Mouse (Mus musculus) kidney, embryonic 16.5 days (tissue): ENCODE measurements around the gene Tyw1. TPM values are rescaled to one million over a fixed set of nuclear protein-coding genes. Genes with fewer than 3 reads are reported as not detected.

Experiments
- ATAC-seq: fragments of 200-750 bp; cut with Nextera tagmentation; 2 replicates; pipeline ENCODE4 v1.8.0; 2017; ENCODE audit warnings: moderate TSS enrichment; ENCODE audit not compliant: low FRiP score, low TSS enrichment
- H3K27ac ChIP-seq: fragments of 300-500 bp; sonication (generic); 2 replicates; pipeline ENCODE4 v1.5.1; 2014; ENCODE audit warnings: low read length
- H3K27me3 ChIP-seq: fragments of 300-500 bp; sonication (generic); 2 replicates; pipeline ENCODE4 v1.6.1; 2014; ENCODE audit warnings: low read length, control low read depth, mixed read lengths; ENCODE audit not compliant: insufficient read depth
- H3K36me3 ChIP-seq: fragments of 300-500 bp; sonication (generic); 2 replicates; pipeline ENCODE4 v1.6.1; 2014; ENCODE audit warnings: low read length, control low read depth, mixed read lengths; ENCODE audit not compliant: insufficient read depth
- H3K4me1 ChIP-seq: fragments of 300-500 bp; sonication (generic); 2 replicates; pipeline ENCODE4 v1.6.1; 2014; ENCODE audit warnings: low read length, control low read depth, mixed read lengths; ENCODE audit not compliant: insufficient read depth
- H3K4me2 ChIP-seq: fragments of 300-500 bp; sonication (generic); replicated peaks from 2 replicates; pipeline ENCODE4 v1.6.1; 2014; ENCODE audit warnings: low read depth, low read length
- H3K4me3 ChIP-seq: fragments of 300-500 bp; sonication (generic); 2 replicates; pipeline ENCODE4 v1.5.1; 2014; ENCODE audit warnings: mild to moderate bottlenecking, low read length
- H3K9ac ChIP-seq: fragments of 300-500 bp; sonication (generic); replicated peaks from 2 replicates; pipeline ENCODE4 v1.6.1; 2014; ENCODE audit warnings: low read length
- H3K9me3 ChIP-seq: fragments of 300-500 bp; sonication (generic); 2 replicates; pipeline ENCODE4 v1.6.1; 2016; ENCODE audit warnings: low read length, control low read depth
- WGBS: fragments of 180-500 bp; shearing (Covaris S2); extraction: QIAGEN DNeasy Blood & Tissue Kit; methylation state at CpG from one replicate; pipeline ENCODE4 v1.1.7; 2014; 5-methylcytosine and 5-hydroxymethylcytosine counted together
- polyA plus RNA-seq: library from polyadenylated mRNA; unstranded; fragments of >200 nt; fragmentation: Nextera tagmentation; extraction: Ambion mirVana; gene quantifications from 2 replicates; pipeline ENCODE4 v1.2.1, GENCODE M21; 2015

The Tyw1 gene
- polyA plus RNA-seq, 1 experiment from 2014 or later, result 30.2 TPM

DNA sequence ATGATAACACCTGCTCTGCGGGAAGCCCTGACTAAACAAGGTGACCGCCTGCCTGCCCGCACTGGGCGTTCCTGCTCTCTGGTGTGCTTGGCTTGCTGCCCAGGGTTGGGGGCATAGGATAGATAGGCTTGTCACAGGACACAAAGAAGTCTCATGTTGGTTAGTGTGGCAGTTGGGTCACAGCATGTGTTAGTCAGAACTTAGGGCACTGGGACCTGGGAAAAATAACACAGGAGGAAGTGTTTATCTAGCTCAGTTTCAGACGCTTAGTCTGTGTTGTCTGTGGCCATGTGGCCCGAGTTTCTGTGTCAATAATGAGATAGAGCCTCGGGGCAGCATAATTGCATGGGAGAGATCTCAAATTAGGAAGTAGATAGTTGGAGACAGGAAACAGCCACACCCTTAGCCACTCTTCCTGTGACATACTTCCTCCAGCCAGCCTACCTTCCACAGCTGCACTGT, 22.6 kb downstream of the Tyw1 start:
- WGBS, result 85% methylated on average over 7 of the region's 7 CpGs
- no peak overlapping the region for H3K4me3 ChIP-seq
- H3K27ac ChIP-seq, result no peak overlapping the region
- H3K9me3 ChIP-seq, result no peaks in the 10 kb centered on the region
- no peaks in the 10 kb centered on the region for H3K4me1 ChIP-seq
- no peak overlapping the region for H3K4me2 ChIP-seq
- no peaks in the 10 kb centered on the region for H3K27me3 ChIP-seq
- H3K9ac ChIP-seq, result no peak overlapping the region
- no peak for ATAC-seq
- H3K36me3 ChIP-seq, result peaks cover 68% of the 10 kb centered on the region

DNA sequence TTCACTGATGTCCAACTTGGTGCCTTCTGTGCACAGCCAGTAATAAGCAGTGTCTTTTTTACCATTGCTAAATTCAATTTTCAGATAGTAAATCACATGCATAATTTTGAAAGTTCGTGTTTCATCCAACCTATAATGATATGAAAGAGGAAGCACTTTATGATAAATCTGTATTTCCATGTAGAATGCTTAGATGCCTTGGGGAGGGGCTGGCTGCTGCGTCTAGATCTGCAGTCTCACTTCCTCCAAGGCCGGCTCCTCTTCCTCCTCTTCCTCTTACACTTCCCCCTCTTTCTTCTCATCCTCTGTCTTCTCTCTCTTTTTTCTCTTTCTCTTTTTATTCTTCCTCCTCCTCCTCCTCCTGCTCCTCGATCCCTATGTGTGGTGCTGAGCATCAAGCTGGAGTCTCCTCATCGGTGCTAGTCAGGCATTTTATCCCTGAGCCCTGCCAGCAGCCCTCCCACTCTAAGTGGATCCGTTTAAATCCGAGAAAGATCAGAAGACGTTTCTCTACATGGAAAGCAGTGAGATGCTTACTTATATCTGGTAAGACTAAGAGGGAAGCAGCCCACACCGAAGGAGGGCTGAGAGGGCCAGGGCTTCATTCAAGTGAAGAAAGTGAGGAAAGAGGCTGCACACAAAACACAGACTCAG, 27.8 kb downstream of the Tyw1 start:
- H3K4me3 ChIP-seq, result no peak overlapping the region
- H3K27me3 ChIP-seq, result no peaks in the 10 kb centered on the region
- ATAC-seq, result no peak
- no peak overlapping the region for H3K9ac ChIP-seq
- no peak overlapping the region for H3K27ac ChIP-seq
- 97% methylated on average over 9 of the region's 9 CpGs for WGBS
- peaks cover 5% of the 10 kb centered on the region; the same call in 1 of the 2 replicates for H3K9me3 ChIP-seq
- no peaks in the 10 kb centered on the region for H3K4me1 ChIP-seq
- H3K4me2 ChIP-seq, result no peak overlapping the region
- peaks cover 55% of the 10 kb centered on the region for H3K36me3 ChIP-seq

DNA sequence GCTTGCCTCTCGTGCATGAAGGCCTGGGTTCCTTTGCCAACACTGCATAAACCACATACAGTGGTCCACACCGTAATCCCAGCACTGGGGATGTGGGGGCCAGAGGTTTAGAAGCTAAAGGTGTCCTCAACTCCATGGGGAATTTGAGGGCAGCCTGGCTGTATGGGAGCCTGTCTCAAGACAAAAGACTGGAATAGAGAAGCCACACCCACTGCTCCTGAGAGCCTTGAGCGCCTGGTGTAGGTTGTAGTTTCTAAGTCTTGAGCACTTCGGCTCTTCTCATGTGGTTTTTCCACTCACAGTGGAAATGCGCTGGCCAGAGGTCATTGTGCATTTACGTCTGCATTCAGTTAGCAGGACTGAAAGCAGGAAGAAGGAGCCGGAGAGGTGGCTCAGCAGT, 32.7 kb downstream of the Tyw1 start:
- 93% methylated on average over 7 of the region's 7 CpGs for WGBS
- H3K4me2 ChIP-seq, result no peak overlapping the region
- H3K27ac ChIP-seq, result no peak overlapping the region
- no peaks in the 10 kb centered on the region for H3K27me3 ChIP-seq
- no peak overlapping the region for H3K4me3 ChIP-seq
- H3K36me3 ChIP-seq, result peaks cover 43% of the 10 kb centered on the region
- H3K9ac ChIP-seq, result no peak overlapping the region
- peaks cover 9% of the 10 kb centered on the region; the same call in 1 of the 2 replicates for H3K9me3 ChIP-seq
- ATAC-seq, result no peak
- H3K4me1 ChIP-seq, result no peaks in the 10 kb centered on the region

DNA sequence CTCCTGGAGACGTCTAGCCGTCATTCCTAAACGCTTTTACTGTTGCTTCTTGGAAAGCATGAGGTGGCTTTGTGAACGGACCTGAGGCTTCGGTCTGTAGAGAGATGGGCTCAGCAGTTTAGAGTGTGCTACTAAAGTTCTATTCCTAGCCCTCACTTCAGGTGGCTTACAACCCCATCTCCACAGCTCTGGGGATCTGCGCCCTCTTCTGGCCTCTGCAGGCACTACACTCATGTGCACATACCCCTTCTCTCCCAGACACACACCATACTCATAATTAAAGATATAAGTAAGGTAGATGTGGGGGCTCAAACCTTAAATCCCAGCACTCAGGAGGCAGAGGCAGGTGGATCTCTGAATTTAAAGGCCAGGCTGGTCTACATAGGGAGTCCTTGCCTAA, 34.8 kb downstream of the Tyw1 start:
- ATAC-seq, result no peak
- no peak overlapping the region for H3K4me3 ChIP-seq
- no peak overlapping the region for H3K4me2 ChIP-seq
- no peaks in the 10 kb centered on the region for H3K4me1 ChIP-seq
- WGBS, result 99% methylated on average over 6 of the region's 6 CpGs
- peaks cover 34% of the 10 kb centered on the region for H3K36me3 ChIP-seq
- peaks cover 4% of the 10 kb centered on the region; the same call in 1 of the 2 replicates for H3K9me3 ChIP-seq
- H3K9ac ChIP-seq, result no peak overlapping the region
- H3K27me3 ChIP-seq, result no peaks in the 10 kb centered on the region
- no peak overlapping the region for H3K27ac ChIP-seq

DNA sequence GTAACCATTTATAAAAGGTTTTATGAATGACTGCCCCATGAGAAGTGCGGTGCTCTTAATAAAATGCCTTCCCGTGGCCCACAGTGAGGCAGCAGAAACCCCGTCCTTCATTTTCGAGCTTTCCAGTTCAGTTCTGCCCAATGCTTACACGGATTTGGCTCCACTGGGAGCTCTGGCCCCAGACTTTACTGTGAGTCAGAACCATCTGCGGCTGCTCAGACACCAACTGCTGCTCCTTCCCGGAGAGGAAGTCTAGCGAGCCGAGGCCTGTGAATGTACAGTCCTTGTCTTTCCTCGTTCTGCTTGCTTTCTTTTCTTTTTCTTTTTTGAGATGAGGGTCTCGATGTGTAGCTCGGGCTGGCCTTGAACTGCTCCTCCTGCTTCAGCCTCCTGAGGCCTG, 35.4 kb downstream of the Tyw1 start:
- H3K36me3 ChIP-seq, result peaks cover 39% of the 10 kb centered on the region
- H3K9ac ChIP-seq, result no peak overlapping the region
- ATAC-seq, result no peak
- peaks cover 4% of the 10 kb centered on the region; the same call in 1 of the 2 replicates for H3K9me3 ChIP-seq
- H3K27ac ChIP-seq, result no peak overlapping the region
- WGBS, result 94% methylated on average over 12 of the region's 12 CpGs
- no peaks in the 10 kb centered on the region for H3K27me3 ChIP-seq
- no peak overlapping the region for H3K4me3 ChIP-seq
- H3K4me2 ChIP-seq, result no peak overlapping the region
- no peaks in the 10 kb centered on the region for H3K4me1 ChIP-seq

DNA sequence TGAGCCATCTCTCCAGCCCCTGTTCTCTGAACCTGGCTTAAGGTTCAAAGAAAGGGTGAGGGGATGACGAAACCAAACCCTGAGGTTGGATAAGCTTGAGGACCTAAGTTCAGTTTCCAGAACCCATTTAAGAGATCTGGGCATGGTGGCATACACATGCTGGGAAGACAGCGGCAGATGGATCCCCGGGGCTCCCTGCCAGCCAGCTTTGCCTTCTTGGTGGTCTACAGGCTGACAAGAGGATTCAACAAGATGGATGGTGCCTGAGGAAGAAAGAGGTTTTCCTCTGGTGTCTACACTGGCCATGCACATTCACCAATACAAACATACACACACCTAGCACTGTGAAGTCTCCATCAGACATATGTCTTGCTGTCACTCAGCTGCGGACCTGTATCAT, 37.6 kb downstream of the Tyw1 start:
- Histone ChIP-seq H3K9ac (no peak overlapping the region), H3K4me1 (no peaks in the 10 kb centered on the region), H3K9me3 (peaks cover 4% of the 10 kb centered on the region; the same call in 1 of the 2 replicates), H3K4me3 (no peak overlapping the region), H3K36me3 (peaks cover 45% of the 10 kb centered on the region), H3K4me2 (no peak overlapping the region), H3K27ac (no peak overlapping the region), H3K27me3 (no peaks in the 10 kb centered on the region)
- ATAC-seq, result no peak
- WGBS, result 93% methylated on average over 4 of the region's 4 CpGs

DNA sequence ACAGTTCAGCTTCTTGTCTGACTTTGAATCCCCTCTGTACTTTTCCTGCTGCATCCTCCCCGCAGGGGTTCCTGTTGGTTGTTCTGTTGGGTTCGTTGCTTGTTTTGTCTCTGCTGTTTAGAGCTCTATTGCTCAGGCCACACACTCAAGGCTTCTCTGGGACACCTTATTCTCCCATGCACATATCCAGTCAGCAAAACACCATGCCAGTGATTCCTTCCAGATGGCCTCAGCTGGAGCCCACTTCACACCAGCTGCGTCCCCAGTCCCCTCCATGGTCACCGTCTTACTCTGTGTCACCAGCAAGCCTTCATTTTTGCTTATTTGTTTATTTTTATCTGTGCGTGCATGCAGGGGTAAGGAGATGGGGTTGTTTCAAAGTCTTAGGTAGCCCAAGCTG, 38.5 kb downstream of the Tyw1 start:
- no peaks in the 10 kb centered on the region for H3K4me1 ChIP-seq
- H3K27me3 ChIP-seq, result no peaks in the 10 kb centered on the region
- ATAC-seq, result no peak
- no peak overlapping the region for H3K9ac ChIP-seq
- WGBS, result 88% methylated on average over 5 of the region's 5 CpGs
- H3K9me3 ChIP-seq, result peaks cover 4% of the 10 kb centered on the region; the same call in 1 of the 2 replicates
- H3K4me2 ChIP-seq, result no peak overlapping the region
- H3K36me3 ChIP-seq, result peaks cover 47% of the 10 kb centered on the region
- no peak overlapping the region for H3K4me3 ChIP-seq
- no peak overlapping the region for H3K27ac ChIP-seq

DNA sequence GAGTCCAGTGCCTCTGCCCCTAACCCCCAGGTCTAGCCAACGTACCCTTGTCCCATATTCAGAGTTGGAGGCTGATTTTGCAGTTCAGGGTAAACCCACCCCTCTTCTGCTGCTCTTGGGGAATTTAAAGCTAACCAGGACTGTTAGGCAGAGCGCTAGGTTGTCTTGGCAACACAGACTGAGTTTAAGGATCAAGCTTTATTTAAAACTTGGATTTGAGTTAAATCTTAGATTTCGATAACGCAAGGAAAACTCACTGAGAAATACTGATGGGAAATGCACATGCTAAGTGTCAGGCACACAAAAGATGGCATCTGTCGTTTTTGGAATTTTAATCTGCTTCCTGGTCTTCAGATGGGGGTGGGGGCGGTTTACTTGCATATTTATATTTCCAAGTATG, 39.2 kb downstream of the Tyw1 start:
- Histone ChIP-seq H3K27ac (no peak overlapping the region), H3K4me3 (no peak overlapping the region), H3K9me3 (peaks cover 4% of the 10 kb centered on the region; the same call in 1 of the 2 replicates), H3K36me3 (peaks cover 44% of the 10 kb centered on the region), H3K4me1 (no peaks in the 10 kb centered on the region), H3K27me3 (no peaks in the 10 kb centered on the region), H3K9ac (no peak overlapping the region), H3K4me2 (no peak overlapping the region)
- 92% methylated on average over 6 of the region's 6 CpGs for WGBS
- ATAC-seq, result no peak

DNA sequence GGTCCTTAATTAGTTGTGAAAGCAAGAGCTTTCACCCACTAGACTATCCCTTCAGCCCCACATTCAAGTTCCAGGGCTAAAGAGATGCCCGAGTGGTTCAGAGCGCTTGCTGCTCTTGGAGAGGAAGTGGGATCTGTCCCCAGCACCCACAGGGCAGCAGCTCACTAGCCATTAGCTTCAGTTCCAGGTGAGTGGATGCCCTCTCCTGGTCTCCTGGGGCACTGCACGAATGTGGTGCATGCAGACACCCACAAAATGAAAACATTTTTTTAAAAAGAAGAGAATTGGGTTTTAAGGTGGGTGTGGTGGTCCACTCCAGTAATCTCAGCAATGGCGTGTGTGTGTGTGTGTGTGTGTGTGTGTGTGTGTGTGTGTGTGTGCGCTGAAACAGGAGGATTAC, 40.7 kb downstream of the Tyw1 start:
- no peaks in the 10 kb centered on the region for H3K4me1 ChIP-seq
- no peak overlapping the region for H3K9ac ChIP-seq
- H3K4me2 ChIP-seq, result no peak overlapping the region
- H3K4me3 ChIP-seq, result no peak overlapping the region
- no peaks in the 10 kb centered on the region for H3K9me3 ChIP-seq
- H3K27me3 ChIP-seq, result no peaks in the 10 kb centered on the region
- H3K36me3 ChIP-seq, result peaks cover 38% of the 10 kb centered on the region
- no peak for ATAC-seq
- WGBS, result 81% methylated on average over 5 of the region's 5 CpGs
- H3K27ac ChIP-seq, result no peak overlapping the region

DNA sequence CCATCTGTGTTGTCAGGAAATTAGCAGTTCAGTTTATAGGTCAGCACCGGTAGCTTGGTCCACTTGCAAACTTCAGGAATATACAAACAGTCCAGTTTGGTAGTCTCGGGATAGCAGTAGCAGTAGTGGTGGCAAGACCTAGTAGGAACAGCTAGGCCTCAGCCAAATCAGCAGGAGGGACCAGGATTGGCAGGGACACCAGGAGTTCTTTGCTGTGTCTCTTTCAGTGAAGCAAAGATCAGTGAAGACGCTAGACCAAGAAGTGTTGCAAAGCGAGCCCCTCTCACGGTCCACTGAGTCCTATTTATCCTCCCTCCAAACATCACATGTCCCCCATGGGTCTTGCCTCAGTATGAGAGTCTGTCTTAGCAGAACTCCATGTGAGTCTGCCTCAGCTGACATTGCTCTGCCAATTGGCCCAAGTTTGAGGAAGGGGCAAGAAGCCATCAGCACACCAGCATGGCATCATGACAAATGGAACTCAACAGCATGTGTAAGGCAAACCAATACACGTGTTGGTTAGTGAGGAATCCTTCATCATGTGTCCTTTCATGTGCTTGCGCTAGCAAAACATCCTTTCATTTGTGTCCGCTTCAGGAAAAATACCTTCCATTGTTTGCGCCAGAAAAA, 43.5 kb downstream of the Tyw1 start:
- Histone ChIP-seq H3K4me2 (no peak overlapping the region), H3K9me3 (no peaks in the 10 kb centered on the region), H3K9ac (no peak overlapping the region), H3K4me1 (no peaks in the 10 kb centered on the region), H3K4me3 (no peak overlapping the region), H3K27me3 (no peaks in the 10 kb centered on the region), H3K27ac (no peak overlapping the region), H3K36me3 (peaks cover 34% of the 10 kb centered on the region)
- ATAC-seq, result no peak
- 86% methylated on average over 9 of the region's 9 CpGs for WGBS
